Mouse (Mus musculus) cerebellum, postnatal 10 days (tissue): Measurements from ENCODE around the gene Usp28.

Source experiments
- DNase-seq, 2 experiments: peaks; one replicate each; pipeline ENCODE4 v3.0.0; 2021; ENCODE audit warnings: mixed read lengths in 2 of 2

Gene Usp28

DNA sequence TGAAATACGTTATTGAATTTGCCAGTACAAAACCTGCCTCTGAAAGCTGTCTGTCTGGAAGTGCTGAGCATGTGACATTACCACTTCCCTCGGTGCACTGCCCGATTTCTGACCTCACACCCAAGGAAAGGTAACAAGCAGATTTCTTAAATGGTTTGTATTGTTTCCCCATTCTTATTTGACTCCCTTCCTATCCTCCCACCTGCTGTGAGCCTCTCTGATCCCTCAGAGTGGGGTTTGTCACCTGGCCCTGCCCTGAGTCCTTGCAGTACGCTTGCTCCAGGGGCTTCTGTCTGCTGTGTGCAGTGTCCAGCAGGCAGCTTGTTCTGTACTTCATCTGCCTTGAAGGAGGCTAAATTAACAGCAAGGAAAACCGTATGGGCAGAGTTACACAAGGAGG, 38.8 kb downstream of the Usp28 start:
- no peak for DNase-seq

DNA sequence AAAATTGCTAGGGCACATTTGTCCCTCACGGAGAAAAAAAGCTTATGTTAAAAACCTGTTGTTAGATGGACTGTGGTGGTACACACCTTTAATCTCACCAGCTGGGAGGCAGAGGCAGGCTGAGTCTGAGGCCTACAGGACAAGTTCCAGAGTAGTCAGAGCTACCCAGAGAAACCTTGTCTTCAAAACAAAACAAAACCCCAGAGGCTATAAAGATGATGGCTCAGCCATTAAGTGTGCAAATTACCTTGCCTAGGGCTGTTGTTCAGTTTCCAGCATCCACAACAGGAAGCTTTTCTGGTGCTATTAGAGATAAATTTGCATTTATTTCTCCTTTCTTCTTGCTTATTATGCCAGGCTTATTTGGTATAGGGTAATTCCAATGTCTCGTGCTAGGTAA, 39.4 kb downstream of the Usp28 start:
- DNase-seq, result no peak

DNA sequence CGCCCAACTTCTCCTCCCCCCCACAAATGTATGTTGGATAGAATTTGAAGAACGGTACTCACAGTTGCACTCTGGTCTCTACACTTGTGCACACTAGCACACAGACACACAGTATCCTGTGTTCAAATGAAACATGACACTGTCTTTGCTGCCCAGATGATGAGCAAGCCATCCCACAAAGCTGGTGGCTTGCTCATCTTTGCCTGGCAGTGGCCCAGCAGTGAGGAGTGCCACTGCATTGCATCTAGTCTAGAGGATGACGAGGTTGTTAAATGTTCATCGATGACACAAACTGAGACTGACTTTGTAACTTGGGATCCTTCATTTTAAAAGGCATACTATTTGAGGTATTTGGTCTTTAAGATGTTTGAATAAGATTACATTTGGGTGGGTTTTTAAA, 49.6 kb downstream of the Usp28 start:
- DNase-seq, result no peak

DNA sequence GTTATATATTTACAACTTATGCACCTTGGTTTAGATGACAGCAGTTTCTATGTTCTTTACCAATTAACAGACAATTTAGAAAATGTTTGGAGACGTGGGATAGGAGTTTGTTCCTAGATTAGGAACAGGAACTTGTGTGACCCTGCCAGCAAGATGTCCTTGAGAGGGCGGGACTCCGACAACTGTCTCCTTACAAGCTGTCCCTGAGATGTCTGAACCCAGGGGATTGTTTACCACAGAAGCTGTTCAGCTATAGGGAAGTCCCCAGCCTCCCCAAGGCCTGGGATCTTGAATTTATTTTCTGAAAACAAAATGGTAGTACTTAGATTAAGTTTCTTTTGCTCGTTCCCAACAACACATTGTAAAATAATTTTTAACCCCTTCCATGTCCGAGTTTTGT, 65.7 kb downstream of the Usp28 start:
- no peak for DNase-seq

DNA sequence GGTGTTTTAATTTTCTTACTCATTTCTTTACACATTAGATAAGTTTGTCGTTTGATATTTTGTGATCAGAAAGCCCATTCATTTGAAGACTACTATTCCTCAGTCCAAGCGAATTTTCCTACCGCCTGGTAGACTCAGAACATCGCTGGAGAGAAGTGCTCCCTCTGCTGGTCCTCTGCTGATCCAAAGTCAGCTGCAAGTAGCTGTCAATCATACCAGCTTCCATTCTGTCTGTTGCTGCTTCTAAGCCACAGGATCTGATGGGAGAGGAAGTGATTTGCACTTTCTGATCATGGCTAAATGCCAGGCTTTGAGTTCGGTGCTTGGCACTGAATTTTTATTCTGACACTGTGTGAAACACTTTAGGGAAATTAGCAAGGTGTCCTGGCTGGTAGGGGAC, 66.2 kb downstream of the Usp28 start:
- DNase-seq, result peak; percentile 85 to 87

DNA sequence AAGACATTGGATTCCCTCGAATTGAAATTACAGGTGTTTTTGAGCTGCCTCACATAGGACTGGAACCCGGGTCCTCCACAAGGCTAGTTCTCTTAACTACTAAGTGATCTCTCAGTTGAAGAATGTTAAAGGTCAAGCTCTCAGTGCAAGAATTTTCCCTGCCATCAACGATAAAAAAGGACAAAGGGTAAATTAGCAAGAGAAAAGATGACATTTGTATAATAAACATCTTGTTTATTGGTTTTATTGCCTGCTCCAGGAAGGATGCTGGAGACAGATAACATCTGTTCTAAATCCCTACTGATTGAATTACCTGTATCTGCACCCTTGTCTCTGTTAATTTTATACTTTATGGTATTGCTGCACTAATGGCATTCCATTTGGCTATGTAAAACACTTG, 68.9 kb downstream of the Usp28 start:
- no peak for DNase-seq

DNA sequence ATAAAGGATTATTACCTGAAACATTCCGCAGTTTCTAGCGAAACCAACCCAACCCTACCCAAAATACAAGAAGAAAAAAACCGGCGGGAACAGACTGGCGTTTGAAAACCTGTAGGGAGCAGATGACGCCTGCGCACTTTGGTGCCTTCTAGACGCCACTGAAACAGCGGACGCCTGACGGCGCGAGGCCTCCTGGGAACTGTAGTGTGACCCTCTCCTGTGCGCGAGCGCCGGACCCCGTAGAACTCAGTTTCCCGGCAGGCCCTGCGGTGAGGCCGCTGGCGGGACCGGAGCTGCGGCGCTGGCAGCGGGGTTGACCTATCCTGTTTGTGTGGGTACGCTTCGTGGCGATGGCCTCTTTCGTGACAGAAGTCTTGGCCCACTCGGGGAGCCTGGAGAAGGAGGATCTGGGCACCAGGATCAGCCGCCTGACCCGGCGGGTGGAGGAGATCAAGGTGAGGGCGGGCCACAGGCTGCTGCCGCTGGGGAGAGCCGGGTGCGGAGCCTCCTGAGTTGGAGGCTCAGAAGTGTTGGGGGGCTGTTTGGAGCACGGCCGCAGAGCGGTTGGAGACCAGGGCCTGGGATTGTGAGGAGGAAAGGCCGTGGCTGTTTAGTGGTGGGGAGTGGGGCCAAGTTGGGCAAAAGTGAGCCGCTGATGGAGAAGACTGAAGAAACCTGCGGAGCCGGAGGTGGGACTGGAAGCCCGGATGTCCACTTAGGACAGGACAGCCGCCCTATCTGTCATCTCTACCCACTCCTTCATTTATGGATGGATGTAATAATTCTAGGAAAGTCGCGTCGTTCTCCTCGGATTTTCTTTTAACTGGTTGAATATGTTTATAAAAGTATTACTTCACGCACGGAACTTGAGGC, 70.4 kb downstream of the Usp28 start, which contains the start of gene Zw10:
Zw10 (plus strand) TSS at position 281 of the 873 bp plus-strand sequence.
- peak; percentile 95 to 98 for DNase-seq

DNA sequence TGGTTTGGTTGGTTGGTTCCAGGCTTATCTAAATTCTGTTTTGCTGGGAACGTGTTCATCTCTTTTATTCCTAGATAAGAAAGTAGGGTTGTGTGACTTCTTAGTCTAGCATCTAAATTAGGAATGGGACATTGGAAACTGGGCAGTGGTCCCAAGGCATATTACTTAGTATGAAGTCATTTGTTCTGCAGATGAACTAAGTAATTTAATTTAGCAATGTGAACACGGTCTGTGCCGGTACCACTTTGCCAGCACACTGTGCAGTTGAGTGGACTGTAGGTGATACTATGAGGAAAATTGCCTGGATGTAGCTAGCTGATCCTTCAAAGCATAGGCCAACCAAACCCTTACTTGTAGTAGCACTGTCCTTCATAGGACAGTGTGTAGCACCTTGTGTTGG, 91.7 kb downstream of the Usp28 start:
- no peak for DNase-seq

DNA sequence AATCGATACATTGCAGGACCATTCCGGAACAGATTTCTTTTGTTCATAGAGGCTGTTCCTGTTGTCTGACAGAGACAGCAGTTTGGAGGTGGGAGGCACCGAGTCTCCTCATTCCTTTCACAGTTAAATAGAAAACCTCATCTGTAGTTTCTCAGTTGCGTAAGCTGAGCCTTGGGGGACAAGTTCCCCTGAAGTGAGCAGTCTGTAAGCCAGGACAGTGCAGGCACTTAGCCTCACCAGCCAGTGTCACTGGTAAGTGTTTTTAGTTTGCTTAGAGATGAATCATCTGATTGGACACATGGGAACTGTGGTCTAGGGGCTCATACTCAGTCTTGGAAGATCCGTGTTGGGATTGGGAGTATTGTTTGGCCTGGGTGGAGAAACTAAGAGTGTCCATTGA, 95.9 kb downstream of the Usp28 start, which contains the start of gene Tmprss5:
Tmprss5 (plus strand) TSS at position 154 of the 400 bp plus-strand sequence.
- DNase-seq, result no peak

DNA sequence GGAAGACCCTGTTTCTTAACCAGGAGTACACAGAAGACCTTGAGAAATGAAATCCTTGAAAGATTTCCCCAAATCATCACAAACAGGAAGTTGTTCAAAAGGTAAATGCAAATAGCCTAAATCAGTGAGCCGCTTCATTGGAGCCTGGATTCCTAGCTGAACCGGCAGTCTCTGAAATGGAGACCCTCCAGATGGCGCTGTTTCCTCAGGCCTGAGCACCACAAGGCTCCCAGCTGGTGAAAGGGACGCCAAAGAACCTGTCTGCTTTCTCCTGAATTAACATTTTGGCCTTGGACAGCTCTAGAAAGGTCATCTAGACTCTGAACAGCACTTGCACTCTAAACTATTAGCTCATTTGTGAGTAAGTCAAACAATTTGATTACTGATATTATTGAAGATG, 96.4 kb downstream of the Usp28 start:
- peak; percentile 92 to 95 for DNase-seq

DNA sequence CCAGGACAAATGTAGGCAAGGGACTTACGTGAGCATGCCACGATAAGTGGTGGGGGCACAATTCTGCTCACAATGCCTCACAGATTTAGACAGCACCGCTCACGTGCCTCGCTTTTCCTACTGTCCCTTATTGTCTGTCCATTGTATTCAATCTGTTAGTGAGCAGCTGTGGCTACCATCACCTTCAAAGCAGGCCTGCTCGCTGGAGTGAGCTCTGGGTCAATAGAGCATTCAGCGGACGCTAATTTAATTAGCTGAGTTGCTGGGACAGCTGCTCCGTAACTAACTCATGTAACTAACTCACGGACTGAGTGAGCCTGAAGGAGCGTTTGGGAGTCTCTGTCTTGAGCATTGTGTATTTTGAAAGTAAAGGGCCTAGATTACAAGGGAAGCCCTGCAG, 102.1 kb downstream of the Usp28 start:
- DNase-seq, result peak in 1 of 2 experiments; percentile 10
